Mouse (Mus musculus) E14TG2a.4 (cell line): Measurements from ENCODE around the gene Zfp369.
"Not testable (repeated sequence)": the region's sequence is repeated elsewhere in the genome, so short reads cannot be mapped to it uniquely, and the experiment has no call there.

Experiments
- H3K27me3 ChIP-seq: 2 replicates; pipeline ENCODE4 v1.6.1; 2014; ENCODE audit warnings: low read length, control low read depth; ENCODE audit not compliant: insufficient read depth
- H3K36me3 ChIP-seq: 2 replicates; pipeline ENCODE4 v1.6.1; 2014; ENCODE audit warnings: low read length, control low read depth; ENCODE audit not compliant: insufficient read depth
- H3K4me1 ChIP-seq: replicated peaks from 2 replicates; pipeline ENCODE4 v1.6.1; 2014; ENCODE audit warnings: low read depth, low read length, control low read depth
- H3K4me3 ChIP-seq: replicated peaks from 2 replicates; pipeline ENCODE4 v1.5.1; 2014; ENCODE audit warnings: mild to moderate bottlenecking, low read length
- H3K9me3 ChIP-seq: 2 replicates; pipeline ENCODE4 v1.6.1; 2014; ENCODE audit warnings: low read length, control low read depth
- CTCF ChIP-seq: conservative IDR thresholded peaks from 2 replicates; pipeline ENCODE4 v1.5.1; 2014; ENCODE audit warnings: low read length
- NANOG ChIP-seq: IDR thresholded peaks from 2 replicates; pipeline ENCODE4 v1.6.1; 2014; ENCODE audit warnings: borderline replicate concordance, low read length, mixed read lengths
- POU5F1 ChIP-seq: IDR thresholded peaks from 2 replicates; pipeline ENCODE4 v1.6.1; 2014; ENCODE audit warnings: low read length, borderline replicate concordance

Zfp369 gene

GRCm38 (mm10) chr13:65259239-65259638 lies 19.4 kb upstream of the Zfp369 start, which contains the start of gene Gm10775:
TSS of gene Gm10775 (plus strand) at chr13:65259539.
- Histone ChIP-seq H3K9me3 (peaks cover 24% of the 10 kb centered on the region), H3K4me1 (peaks cover 24% of the 10 kb centered on the region), H3K36me3 (peaks cover 11% of the 10 kb centered on the region), H3K27me3 (peaks cover 25% of the 10 kb centered on the region), H3K4me3 (peak within 1 kb of the TSS; percentile 80)
- TF ChIP-seq NANOG = no peak
- TF ChIP-seq CTCF = no peak

DNA sequence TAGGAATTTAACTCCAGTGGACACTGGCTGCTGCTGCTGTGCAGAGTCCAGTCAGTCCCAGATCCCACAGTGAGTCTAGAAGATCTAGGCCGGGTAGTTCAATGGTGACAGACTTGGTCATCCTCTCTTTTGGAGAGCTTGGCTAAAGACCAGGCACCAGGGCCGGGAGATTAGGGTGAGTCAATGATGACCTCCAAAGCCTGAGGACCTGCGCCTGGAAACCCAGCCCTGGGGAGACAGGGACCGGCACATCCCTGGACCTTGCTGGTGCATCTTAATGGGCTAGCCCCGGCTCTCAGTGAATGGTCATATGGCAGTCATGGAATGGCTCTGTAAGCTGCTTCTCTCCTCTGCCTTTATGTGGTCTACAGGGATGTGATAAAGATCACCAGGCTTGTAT lies 16.5 kb upstream of the Zfp369 start:
- Histone ChIP-seq H3K4me1 (peaks cover 18% of the 10 kb centered on the region), H3K4me3 (no peak overlapping the region), H3K27me3 (peaks cover 21% of the 10 kb centered on the region), H3K36me3 (peaks cover 11% of the 10 kb centered on the region), H3K9me3 (peaks cover 24% of the 10 kb centered on the region)
- TF ChIP-seq CTCF (no peak), POU5F1 (no peak), NANOG (no peak)

- Histone ChIP-seq H3K36me3 (peaks cover 11% of the 10 kb centered on the region; the same call in 1 of the 2 replicates), H3K27me3 (no peaks in the 10 kb centered on the region), H3K9me3 (no peaks in the 10 kb centered on the region), H3K4me1 (peaks cover 24% of the 10 kb centered on the region), H3K4me3 (peak overlapping the region; percentile 96)
- TF ChIP-seq NANOG (no peak), CTCF (no peak), POU5F1 (no peak)
These were observed 626 bp upstream of the Zfp369 start for GRCm38 (mm10) chr13:65277994-65278382.

DNA sequence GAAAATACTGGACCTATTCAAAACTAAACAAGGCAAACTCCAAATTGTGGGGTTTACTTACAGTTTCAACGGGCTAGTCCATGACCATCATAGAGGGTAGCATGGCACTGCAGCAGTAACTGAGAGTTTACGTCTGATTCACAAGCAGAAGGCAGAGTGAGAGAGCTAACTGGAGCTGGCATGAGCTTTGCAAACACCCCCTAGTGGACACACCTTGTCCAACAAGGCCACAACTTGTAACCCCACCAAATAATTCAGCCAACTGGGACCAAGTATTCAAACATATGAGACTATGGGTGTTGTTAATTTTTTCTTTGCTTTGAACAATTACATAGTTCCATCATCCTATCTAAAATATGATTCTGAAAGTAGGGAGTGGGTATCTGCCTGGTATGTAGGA lies 8.2 kb downstream of the Zfp369 start:
- Histone ChIP-seq H3K9me3 (no peaks in the 10 kb centered on the region), H3K4me3 (no peak overlapping the region), H3K36me3 (peaks cover 34% of the 10 kb centered on the region), H3K4me1 (no peaks in the 10 kb centered on the region), H3K27me3 (no peaks in the 10 kb centered on the region)
- TF ChIP-seq CTCF (peak; percentile 66), POU5F1 (no peak)

- H3K36me3 ChIP-seq = peaks cover 60% of the 10 kb centered on the region
- H3K4me3 ChIP-seq = no peak overlapping the region
- H3K4me1 ChIP-seq = no peaks in the 10 kb centered on the region
- no peaks in the 10 kb centered on the region for H3K27me3 ChIP-seq
- H3K9me3 ChIP-seq = peaks cover 6% of the 10 kb centered on the region
- TF ChIP-seq CTCF = no peak
- TF ChIP-seq NANOG = no peak
- no peak for TF ChIP-seq POU5F1
These were observed 17.7 kb downstream of the Zfp369 start for GRCm38 (mm10) chr13:65296354-65296753.

GRCm38 (mm10) chr13:65310849-65311248 lies 32.2 kb downstream of the Zfp369 start:
- not testable (repeated sequence) for H3K9me3 ChIP-seq, H3K27me3 ChIP-seq, H3K36me3 ChIP-seq
- Histone ChIP-seq H3K4me3 (peak overlapping the region; percentile 78), H3K4me1 (peaks cover 16% of the 10 kb centered on the region)
- TF ChIP-seq CTCF = peak; percentile 56

DNA sequence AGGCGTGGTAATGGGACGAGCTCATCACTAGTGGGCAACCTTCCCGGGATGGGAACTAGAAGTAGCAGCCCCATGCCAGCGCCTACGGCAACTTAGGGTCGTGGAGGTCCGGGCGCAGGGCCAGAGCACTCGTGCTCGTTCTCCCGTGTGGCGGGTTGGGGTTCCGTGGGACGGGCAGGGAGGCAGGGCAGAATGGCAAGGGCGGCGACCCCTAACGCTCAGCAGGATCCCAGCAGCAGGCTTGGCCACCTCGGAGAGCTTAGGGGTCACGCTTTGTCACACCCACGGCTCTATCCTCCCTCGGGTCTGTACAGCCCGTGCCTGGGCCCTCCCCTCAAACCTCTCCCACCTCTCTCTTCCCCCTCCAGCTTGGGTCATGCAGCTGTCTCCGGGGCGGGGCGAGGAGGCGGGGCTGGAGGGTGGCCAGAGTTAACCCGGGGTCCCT lies 32.7 kb downstream of the Zfp369 start:
- H3K4me1 ChIP-seq = peaks cover 16% of the 10 kb centered on the region
- TF ChIP-seq POU5F1 (no peak), CTCF (no peak), NANOG (no peak)
- H3K36me3 ChIP-seq = no peaks in the 10 kb centered on the region
- H3K4me3 ChIP-seq = peak overlapping the region; percentile 78
- 0 out of 2 replicates have a peak, but pooled peaks cover 4% of the 10 kb centered on the region for H3K27me3 ChIP-seq
- H3K9me3 ChIP-seq = no peaks in the 10 kb centered on the region

- TF ChIP-seq POU5F1 (no peak), NANOG (no peak), CTCF (no peak)
- H3K4me3 ChIP-seq = peak overlapping the region; percentile 78
- no peaks in the 10 kb centered on the region for H3K9me3 ChIP-seq
- peaks cover 16% of the 10 kb centered on the region for H3K4me1 ChIP-seq
- H3K36me3 ChIP-seq = no peaks in the 10 kb centered on the region
- H3K27me3 ChIP-seq = 0 out of 2 replicates have a peak, but pooled peaks cover 4% of the 10 kb centered on the region
These were observed 33.2 kb downstream of the Zfp369 start for GRCm38 (mm10) chr13:65311826-65312225.

GRCm38 (mm10) chr13:65348501-65348900 lies 69.9 kb downstream of the Zfp369 start:
- H3K4me1 ChIP-seq, H3K36me3 ChIP-seq, H3K9me3 ChIP-seq, H3K27me3 ChIP-seq: not testable (repeated sequence)
- peak overlapping the region; percentile 76; the same call in 1 of the 2 replicates for H3K4me3 ChIP-seq

DNA sequence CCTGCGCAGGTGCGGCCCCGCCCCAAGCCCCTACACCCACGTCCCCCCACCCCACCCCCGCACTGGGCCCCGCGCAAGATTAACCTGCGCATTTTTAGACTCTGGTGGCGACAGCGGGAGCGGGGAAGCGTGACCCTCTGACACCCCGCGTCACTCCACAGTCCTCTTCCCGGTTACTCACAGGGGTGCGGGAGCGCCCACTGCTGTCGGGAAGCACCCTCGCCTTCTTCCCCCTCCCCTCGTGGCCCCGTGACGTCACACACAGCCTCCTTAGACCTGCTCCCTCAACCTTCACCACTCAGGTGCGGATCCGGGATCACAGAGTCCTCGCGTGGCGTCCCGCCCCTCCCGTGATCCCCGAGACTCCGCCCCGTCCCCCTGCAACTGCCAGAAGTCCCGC lies 73.2 kb downstream of the Zfp369 start:
- not testable (repeated sequence) for H3K27me3 ChIP-seq, H3K4me1 ChIP-seq, H3K9me3 ChIP-seq, H3K36me3 ChIP-seq
- peak overlapping the region; percentile 77 for H3K4me3 ChIP-seq
